Mouse (Mus musculus) kidney, embryonic 15.5 days (tissue): ENCODE measurements around the gene Gm26897. TPM values are rescaled to one million over a fixed set of nuclear protein-coding genes. Genes with fewer than 3 reads are reported as not detected.
A peak's percentile ranks its signal among the peaks of the same experiment; 100 is the strongest.

Experiments used
- ATAC-seq: fragments of 200-750 bp; cut with Nextera tagmentation; replicated peaks from 2 replicates; pipeline ENCODE4 v1.8.0; 2017; ENCODE audit warnings: moderate TSS enrichment; ENCODE audit not compliant: low FRiP score
- H3K27ac ChIP-seq: fragments of 300-500 bp; sonication (generic); 2 replicates; pipeline ENCODE4 v1.5.1; 2015; ENCODE audit warnings: mild to moderate bottlenecking, inconsistent platforms
- H3K27me3 ChIP-seq: fragments of 300-500 bp; sonication (generic); 2 replicates; pipeline ENCODE4 v1.6.1; 2015; ENCODE audit warnings: inconsistent platforms
- H3K36me3 ChIP-seq: fragments of 300-500 bp; sonication (generic); 2 replicates; pipeline ENCODE4 v1.6.1; 2015; ENCODE audit warnings: inconsistent platforms
- H3K4me1 ChIP-seq: fragments of 300-500 bp; sonication (generic); 2 replicates; pipeline ENCODE4 v1.6.1; 2015; ENCODE audit warnings: inconsistent platforms
- H3K4me2 ChIP-seq: fragments of 300-500 bp; sonication (generic); 2 replicates; pipeline ENCODE4 v1.6.1; 2015; ENCODE audit warnings: moderate library complexity, mild to moderate bottlenecking, inconsistent platforms
- H3K4me3 ChIP-seq: fragments of 300-500 bp; sonication (generic); replicated peaks from 2 replicates; pipeline ENCODE4 v1.5.1; 2015; ENCODE audit warnings: mild to moderate bottlenecking, inconsistent platforms
- H3K9ac ChIP-seq: fragments of 300-500 bp; sonication (generic); 2 replicates; pipeline ENCODE4 v1.6.1; 2015; ENCODE audit warnings: mild to moderate bottlenecking, inconsistent platforms
- H3K9me3 ChIP-seq: fragments of 300-500 bp; sonication (generic); replicated peaks from 2 replicates; pipeline ENCODE4 v1.6.1; 2016; ENCODE audit warnings: inconsistent platforms
- WGBS: fragments of 180-500 bp; shearing (Covaris S2); methylation state at CpG from one replicate; pipeline ENCODE4 v1.1.7; 2015; ENCODE audit warnings: mixed read lengths; 5-methylcytosine and 5-hydroxymethylcytosine counted together
- polyA plus RNA-seq: library from polyadenylated mRNA; unstranded; fragments of >200 nt; fragmentation: Nextera tagmentation; extraction: Ambion mirVana; gene quantifications from 2 replicates; pipeline ENCODE4 v1.2.1, GENCODE M21; 2015

Gm26897 gene
- polyA plus RNA-seq: not detected in 2 replicates

DNA sequence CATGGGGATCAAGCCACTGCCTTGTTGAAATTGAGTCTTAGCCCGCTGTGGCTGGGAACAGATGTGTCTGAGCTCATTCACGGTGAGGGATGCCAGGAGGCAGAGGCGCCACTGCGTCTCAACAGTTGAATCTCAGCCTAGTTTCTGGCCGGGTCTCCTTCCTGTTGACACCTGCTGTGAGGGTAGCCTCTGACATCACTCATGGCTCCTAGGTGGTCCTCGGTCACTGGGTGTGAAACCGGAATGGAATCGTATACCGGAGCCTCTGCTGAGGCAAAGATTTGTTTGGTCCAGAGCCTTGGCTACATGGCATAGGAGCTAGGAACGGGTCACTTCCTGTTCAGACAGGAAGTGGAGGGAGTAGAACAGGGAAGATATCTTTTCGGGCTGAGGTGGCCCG, at the start of gene Gm26897:
Gene Gm26897 (plus strand): TSS at position 74 of the 400 bp plus-strand sequence.
- Histone ChIP-seq H3K36me3 (no peaks in the 10 kb centered on the region), H3K9ac (no peak within 1 kb of the TSS), H3K4me1 (peaks cover 9% of the 10 kb centered on the region), H3K4me2 (no peak within 1 kb of the TSS), H3K9me3 (0 out of 2 replicates have a peak, but pooled peaks cover 1% of the 10 kb centered on the region), H3K27ac (no peak within 1 kb of the TSS), H3K4me3 (no peak within 1 kb of the TSS), H3K27me3 (peaks cover 18% of the 10 kb centered on the region)
- 90% methylated on average over 12 of the region's 12 CpGs for WGBS
- no peak for ATAC-seq

DNA sequence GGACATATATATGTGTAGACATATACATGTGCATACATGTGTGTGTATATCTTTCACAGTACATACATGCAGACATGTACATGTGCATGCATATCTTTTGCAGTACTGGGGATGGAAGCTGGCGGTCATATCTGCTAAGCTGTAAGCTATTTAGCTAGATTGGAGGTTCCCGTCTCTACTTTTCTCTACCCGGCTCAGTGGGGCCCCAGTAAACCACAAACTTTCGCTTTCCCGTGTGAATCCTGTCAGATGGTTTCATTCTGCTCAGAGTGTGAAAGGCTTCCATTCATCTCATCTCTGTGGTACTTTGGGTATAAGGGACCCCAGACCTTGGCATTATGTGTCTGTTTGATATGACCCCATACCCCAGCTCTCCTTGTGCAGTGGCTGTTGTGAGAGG, 46.4 kb upstream of the Gm26897 start:
- Histone ChIP-seq H3K36me3 (no peaks in the 10 kb centered on the region), H3K4me2 (no peak overlapping the region), H3K9me3 (no peaks in the 10 kb centered on the region), H3K27ac (no peak overlapping the region), H3K4me3 (no peak overlapping the region), H3K9ac (no peak overlapping the region), H3K4me1 (peaks cover 6% of the 10 kb centered on the region), H3K27me3 (peaks cover 62% of the 10 kb centered on the region)
- 75% methylated on average over 5 of the region's 5 CpGs for WGBS
- no peak for ATAC-seq

DNA sequence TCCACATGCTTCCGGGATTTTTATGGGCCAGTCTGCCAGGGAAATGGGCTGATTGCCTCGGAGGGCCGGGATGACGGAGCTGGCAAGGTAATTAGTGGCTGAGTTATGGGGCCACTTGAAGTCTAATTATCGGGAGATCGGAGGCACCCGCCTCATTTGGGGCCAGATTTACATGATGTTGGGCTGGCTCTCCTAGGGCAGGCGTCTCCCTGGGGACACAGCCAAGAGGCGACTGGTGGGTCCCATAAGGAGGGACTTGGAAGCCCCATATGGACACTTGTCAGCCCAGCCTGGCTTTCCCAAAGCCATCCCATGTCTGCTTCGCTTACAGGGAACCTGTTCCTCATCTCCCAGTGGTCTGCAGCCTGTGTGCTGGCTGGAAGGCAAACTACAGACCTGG, 45.1 kb upstream of the Gm26897 start:
- H3K27ac ChIP-seq: no peak overlapping the region
- 22% methylated on average over 10 of the region's 10 CpGs for WGBS
- H3K4me3 ChIP-seq: no peak overlapping the region
- H3K4me2 ChIP-seq: no peak overlapping the region
- peaks cover 59% of the 10 kb centered on the region for H3K27me3 ChIP-seq
- H3K9ac ChIP-seq: no peak overlapping the region
- peaks cover 19% of the 10 kb centered on the region for H3K4me1 ChIP-seq
- no peak for ATAC-seq
- H3K36me3 ChIP-seq: no peaks in the 10 kb centered on the region
- H3K9me3 ChIP-seq: no peaks in the 10 kb centered on the region

DNA sequence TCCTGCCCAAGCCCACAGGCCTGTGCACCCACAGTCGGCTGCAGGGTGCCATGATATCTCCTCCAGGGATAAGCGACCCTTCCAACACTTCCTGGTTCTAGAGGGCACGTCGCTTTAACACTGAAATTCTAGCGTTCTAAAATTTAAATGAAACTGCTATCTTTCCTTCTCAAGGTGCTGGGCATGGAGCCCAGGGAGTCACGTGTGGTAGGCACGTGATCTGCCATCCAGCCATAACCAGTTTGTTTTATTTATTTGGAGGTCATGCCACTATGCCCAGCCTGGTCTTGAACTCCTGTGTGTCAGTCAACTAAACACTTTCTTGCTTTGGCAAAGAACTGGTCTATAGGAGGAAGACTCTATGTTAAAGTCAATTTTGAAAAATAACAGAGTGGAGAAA, 35.7 kb upstream of the Gm26897 start:
- no peak overlapping the region for H3K27ac ChIP-seq
- H3K4me1 ChIP-seq: peaks cover 24% of the 10 kb centered on the region
- peaks cover 27% of the 10 kb centered on the region; the same call in 1 of the 2 replicates for H3K27me3 ChIP-seq
- no peak for ATAC-seq
- H3K9ac ChIP-seq: no peak overlapping the region
- H3K4me2 ChIP-seq: no peak overlapping the region
- WGBS: 80% methylated on average over 7 of the region's 7 CpGs
- H3K36me3 ChIP-seq: no peaks in the 10 kb centered on the region
- no peak overlapping the region for H3K4me3 ChIP-seq
- no peaks in the 10 kb centered on the region for H3K9me3 ChIP-seq

DNA sequence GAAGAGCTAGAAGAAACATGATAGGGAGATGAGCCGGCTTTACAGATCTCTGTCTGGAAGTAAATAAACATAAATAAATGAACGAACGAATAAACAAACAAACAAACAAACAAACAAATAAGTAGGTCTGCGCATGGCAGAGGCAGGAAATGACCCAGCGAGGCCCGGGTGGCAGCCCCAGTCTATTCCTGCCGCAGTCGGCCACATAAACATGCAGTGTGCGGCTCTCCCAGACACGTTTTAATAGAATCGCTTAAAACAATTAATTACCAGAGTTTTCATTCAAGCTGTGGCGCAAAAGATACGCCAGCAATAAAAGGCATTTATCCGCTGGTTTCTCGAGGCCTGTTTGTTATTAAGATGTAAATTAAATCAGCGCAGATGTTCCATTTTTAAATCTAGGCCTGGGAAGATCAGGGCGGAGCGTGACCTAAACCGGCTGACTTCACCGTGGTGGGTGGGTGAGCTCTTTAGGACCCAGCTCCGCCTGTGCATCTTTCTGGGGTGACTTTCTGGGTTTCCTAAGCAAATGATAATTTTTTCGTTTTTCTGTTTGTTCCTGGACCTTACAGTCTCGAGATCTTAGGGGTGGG, 33.9 kb upstream of the Gm26897 start:
- H3K36me3 ChIP-seq: no peaks in the 10 kb centered on the region
- H3K9ac ChIP-seq: no peak overlapping the region
- H3K4me1 ChIP-seq: peaks cover 12% of the 10 kb centered on the region; the same call in 1 of the 2 replicates
- 72% methylated on average over 23 of the region's 23 CpGs for WGBS
- no peak overlapping the region for H3K4me2 ChIP-seq
- H3K27ac ChIP-seq: no peak overlapping the region
- ATAC-seq: no peak
- H3K9me3 ChIP-seq: no peaks in the 10 kb centered on the region
- H3K4me3 ChIP-seq: no peak overlapping the region
- peaks cover 26% of the 10 kb centered on the region; the same call in 1 of the 2 replicates for H3K27me3 ChIP-seq

DNA sequence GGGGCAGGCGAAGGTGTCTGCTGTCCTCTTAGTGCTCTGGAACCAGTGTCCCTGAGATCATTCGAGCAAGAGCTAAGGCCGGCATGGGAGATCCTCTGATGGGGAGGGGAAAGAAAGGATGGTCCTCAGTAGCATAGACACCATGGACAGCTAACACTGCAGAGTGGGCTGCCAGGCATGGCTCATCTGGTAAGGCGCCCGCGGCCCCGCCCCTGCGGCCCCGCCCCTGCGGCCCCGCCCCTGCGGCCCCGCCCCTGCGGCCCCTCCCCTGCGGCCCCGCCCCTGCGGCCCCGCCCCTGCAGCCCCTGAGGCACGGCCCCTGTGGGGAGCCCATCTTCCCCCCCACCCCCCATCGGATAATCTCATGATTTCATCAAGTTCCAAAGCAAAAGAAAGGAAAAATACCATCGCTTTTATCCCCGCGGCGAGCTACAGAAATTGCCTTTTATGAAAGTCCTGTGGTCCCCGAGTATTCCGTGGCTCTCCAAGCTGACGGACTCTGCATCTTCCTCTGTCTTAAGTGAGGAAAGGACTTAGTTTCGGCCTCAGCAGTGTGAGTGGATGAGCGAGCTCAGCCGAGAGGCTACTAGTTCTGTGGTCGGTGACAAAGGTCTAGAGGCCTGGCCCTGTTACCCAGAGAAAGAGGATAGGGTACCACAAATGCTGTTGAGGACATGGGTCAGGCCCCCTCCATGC, 31.9 kb upstream of the Gm26897 start:
- no peaks in the 10 kb centered on the region for H3K9me3 ChIP-seq
- peak overlapping the region; percentile 62 for H3K4me2 ChIP-seq
- H3K27me3 ChIP-seq: peaks cover 46% of the 10 kb centered on the region
- 0 out of 2 replicates have a peak overlapping the region, but pooled peaks have one; percentile 14 for H3K9ac ChIP-seq
- no peaks in the 10 kb centered on the region for H3K36me3 ChIP-seq
- no peak overlapping the region for H3K27ac ChIP-seq
- peak overlapping the region; percentile 34 for H3K4me3 ChIP-seq
- peaks cover 12% of the 10 kb centered on the region; the same call in 1 of the 2 replicates for H3K4me1 ChIP-seq
- peak; percentile 58; the same call in 1 of the 2 replicates for ATAC-seq
- WGBS: 5% methylated on average over 27 of the region's 31 CpGs

DNA sequence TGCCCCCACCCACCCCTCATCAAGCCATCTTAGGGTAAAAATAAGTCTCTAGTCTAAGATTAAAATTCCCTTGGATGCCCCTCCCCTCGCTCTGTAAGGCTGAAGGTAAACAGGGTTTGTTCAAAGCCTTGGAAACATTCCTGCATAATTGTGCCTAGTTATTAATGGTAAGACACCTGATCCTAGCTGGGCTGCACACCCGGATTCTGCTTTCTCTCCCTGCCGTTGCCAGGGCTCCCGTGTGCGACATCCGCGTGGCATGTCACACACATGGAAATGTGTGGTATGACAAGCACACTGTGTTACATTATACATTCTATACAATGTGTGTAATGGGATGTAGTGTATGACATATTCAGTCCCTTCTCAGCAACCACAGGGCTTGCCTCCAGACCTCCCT, 30.1 kb upstream of the Gm26897 start:
- no peak overlapping the region for H3K4me3 ChIP-seq
- WGBS: 64% methylated on average over 7 of the region's 7 CpGs
- no peak overlapping the region for H3K27ac ChIP-seq
- H3K4me2 ChIP-seq: no peak overlapping the region
- no peak overlapping the region for H3K9ac ChIP-seq
- peaks cover 61% of the 10 kb centered on the region for H3K27me3 ChIP-seq
- H3K9me3 ChIP-seq: no peaks in the 10 kb centered on the region
- no peaks in the 10 kb centered on the region for H3K36me3 ChIP-seq
- ATAC-seq: no peak
- H3K4me1 ChIP-seq: peaks cover 12% of the 10 kb centered on the region; the same call in 1 of the 2 replicates

DNA sequence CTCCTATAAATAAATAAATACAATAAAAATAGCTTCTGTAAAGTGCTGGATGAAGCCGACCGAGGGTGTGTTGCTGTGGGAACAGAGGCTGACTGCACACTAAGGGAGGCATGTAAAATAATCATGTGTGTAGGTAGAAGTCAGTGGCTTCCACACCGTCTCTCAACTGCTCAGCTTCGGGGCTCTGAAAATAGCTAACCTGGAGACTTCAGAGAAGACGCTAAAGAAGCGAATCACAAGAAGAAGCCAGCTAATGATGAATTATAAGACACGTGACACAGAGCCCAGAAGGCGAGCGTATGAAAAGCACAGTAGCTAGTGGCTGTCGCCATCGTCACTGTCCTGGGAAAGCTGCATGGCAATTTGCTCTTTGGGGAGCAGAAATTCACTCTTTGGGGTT, 29.4 kb upstream of the Gm26897 start:
- H3K36me3 ChIP-seq: no peaks in the 10 kb centered on the region
- H3K9me3 ChIP-seq: no peaks in the 10 kb centered on the region
- no peak overlapping the region for H3K27ac ChIP-seq
- peaks cover 67% of the 10 kb centered on the region for H3K27me3 ChIP-seq
- ATAC-seq: no peak
- H3K4me3 ChIP-seq: no peak overlapping the region
- 82% methylated on average over 11 of the region's 11 CpGs for WGBS
- no peak overlapping the region for H3K4me2 ChIP-seq
- no peak overlapping the region for H3K9ac ChIP-seq
- H3K4me1 ChIP-seq: peaks cover 12% of the 10 kb centered on the region; the same call in 1 of the 2 replicates

DNA sequence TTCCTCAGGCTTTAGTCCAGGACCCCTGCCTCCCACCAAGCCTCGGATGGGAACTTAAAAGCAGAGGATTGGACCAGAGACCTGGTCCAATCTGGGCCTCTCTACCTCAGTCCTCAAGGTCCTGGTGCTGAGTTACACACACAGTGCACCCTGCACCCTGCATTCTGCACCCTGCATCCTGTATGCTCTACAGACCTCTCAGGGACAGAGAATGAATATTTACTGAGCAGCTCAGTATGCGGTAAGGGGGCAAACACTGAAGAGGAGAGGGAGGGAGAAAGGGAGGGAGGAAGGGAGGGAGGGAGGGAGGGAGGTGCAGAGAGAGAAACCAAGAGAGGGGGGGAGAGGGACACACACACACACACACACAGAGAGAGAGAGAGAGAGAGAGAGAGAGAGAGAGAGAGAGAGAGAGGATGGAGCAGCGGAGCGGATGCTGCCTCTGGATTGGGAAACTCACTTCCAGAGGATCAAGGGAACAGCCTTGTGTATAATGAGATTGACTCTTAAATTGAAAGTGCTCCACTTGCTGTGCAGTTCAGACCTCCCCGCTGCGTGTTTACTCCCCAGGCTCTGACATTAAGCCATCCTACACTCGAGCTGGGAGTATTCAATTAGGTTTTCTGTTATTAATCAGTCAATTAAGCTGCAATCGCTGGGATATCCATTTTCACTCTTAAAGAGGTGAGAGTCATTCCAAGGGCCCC, 24.4 kb upstream of the Gm26897 start:
- peaks cover 41% of the 10 kb centered on the region for H3K27me3 ChIP-seq
- peaks cover 15% of the 10 kb centered on the region; the same call in 1 of the 2 replicates for H3K9me3 ChIP-seq
- H3K4me2 ChIP-seq: no peak overlapping the region
- H3K4me1 ChIP-seq: 0 out of 2 replicates have a peak, but pooled peaks cover 3% of the 10 kb centered on the region
- H3K36me3 ChIP-seq: no peaks in the 10 kb centered on the region
- H3K27ac ChIP-seq: no peak overlapping the region
- no peak for ATAC-seq
- WGBS: 25% methylated on average over 8 of the region's 8 CpGs
- no peak overlapping the region for H3K4me3 ChIP-seq
- no peak overlapping the region for H3K9ac ChIP-seq

DNA sequence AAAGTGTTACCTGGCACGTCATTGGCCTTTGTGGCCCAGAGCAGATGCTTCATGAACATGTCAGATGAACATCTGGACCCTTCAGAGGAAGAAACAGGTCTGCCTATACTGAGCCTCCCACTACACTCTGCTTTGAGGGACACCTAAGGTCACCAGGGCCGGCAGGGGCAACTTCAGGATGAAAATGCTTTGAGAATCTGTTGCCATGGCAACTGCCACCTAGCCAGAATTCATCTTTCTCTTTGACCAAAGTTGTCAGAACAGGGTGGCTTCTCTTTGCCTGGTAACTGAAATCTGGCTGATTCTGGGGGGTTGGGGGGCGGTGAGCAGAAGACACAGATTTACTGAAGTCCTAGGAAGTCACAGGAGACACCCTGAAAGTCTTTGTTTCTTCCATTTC, 14.7 kb upstream of the Gm26897 start:
- Histone ChIP-seq H3K4me1 (no peaks in the 10 kb centered on the region), H3K4me3 (no peak overlapping the region), H3K9ac (no peak overlapping the region), H3K4me2 (no peak overlapping the region), H3K36me3 (no peaks in the 10 kb centered on the region), H3K27ac (no peak overlapping the region), H3K27me3 (peaks cover 70% of the 10 kb centered on the region), H3K9me3 (no peaks in the 10 kb centered on the region)
- no peak for ATAC-seq
- WGBS: 59% methylated on average over 3 of the region's 3 CpGs

DNA sequence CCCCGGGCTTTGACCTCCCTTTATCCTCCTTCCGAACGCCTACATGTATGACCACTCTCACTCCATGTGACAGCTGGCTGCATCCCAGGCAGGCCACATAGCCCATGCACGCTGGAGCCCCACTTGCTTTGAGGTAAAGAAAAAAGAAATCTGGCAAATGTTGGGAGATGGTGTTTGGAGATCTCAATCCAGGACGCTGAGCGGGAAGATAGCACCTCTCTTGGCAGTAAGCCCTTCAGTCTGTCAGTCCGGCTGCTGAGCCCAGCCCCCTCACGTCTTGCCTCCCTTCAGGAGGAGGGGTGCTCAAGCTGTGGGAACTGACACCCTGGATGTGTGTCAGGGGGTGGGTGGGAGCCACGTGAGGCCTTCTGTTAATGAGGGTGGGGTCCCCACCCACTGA, 13.0 kb upstream of the Gm26897 start:
- Histone ChIP-seq H3K9me3 (no peaks in the 10 kb centered on the region), H3K4me3 (no peak overlapping the region), H3K4me1 (peaks cover 12% of the 10 kb centered on the region), H3K9ac (no peak overlapping the region), H3K27me3 (peaks cover 78% of the 10 kb centered on the region), H3K36me3 (no peaks in the 10 kb centered on the region), H3K27ac (no peak overlapping the region), H3K4me2 (no peak overlapping the region)
- WGBS: 54% methylated on average over 9 of the region's 9 CpGs
- ATAC-seq: no peak

DNA sequence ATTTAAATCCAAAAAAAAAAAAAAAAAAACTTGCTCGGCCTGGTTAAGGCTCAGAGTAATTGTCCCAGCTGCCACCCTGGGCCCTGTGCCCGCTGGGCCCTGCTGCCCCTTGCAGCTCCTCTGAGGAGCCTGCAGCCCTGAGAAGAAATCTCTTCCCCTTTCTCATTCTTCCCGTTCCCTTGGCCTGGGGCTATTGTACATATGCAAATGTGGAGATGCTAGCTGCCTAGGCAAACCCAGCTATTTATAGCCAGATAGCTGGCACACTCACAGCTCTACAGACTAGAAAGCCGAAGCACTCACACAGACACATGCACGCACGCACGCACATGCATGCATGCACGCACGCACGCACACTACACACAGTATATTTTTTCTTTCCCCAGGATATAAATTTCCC, 9.0 kb upstream of the Gm26897 start:
- ATAC-seq: 0 out of 2 replicates have a peak, but pooled peaks have one; percentile 40
- WGBS: 43% methylated on average over 10 of the region's 10 CpGs
- Histone ChIP-seq H3K27ac (no peak overlapping the region), H3K36me3 (no peaks in the 10 kb centered on the region), H3K4me1 (peaks cover 14% of the 10 kb centered on the region), H3K9me3 (0 out of 2 replicates have a peak, but pooled peaks cover 6% of the 10 kb centered on the region), H3K9ac (no peak overlapping the region), H3K4me2 (no peak overlapping the region), H3K4me3 (no peak overlapping the region), H3K27me3 (peaks cover 53% of the 10 kb centered on the region)
